19 mouse cellular contexts compared by ENCODE assay signal in genomic region chr6:71133559-71133958, GRCm38 (mm10). TPM values are rescaled to one million over a fixed set of nuclear protein-coding genes. Genes with fewer than 3 reads are reported as not detected.
A peak's percentile ranks its signal among the peaks of the same experiment; 100 is the strongest.
DNase-seq lines count a peak whose midpoint lies in the region; TF ChIP-seq lines count a peak whose summit lies in the region.
"Had no signal": no experiment of that assay in that cellular context is flagged by ENCODE, and none has a peak within 500 bp of the region (broad histone marks: within the 10 kb centered on the region; RNA-seq: fewer than 3 reads in every experiment).

No protein-coding gene starts in this region.

- no peak overlapping the region for H3K27ac ChIP-seq in kidney, adult 2 months (ENCODE audit: insufficient read depth, low read depth, low read length)
- H3K27ac ChIP-seq: embryonic facial prominence, embryonic 13.5 days; embryonic facial prominence, embryonic 15.5 days; forebrain, embryonic 10.5 days; forebrain, embryonic 12.5 days had no signal

- TF ChIP-seq CTCF in kidney, adult 2 months (conservative IDR thresholded peaks at IDR 0.05; ENCODE audit: insufficient read depth, insufficient read length, low read depth, low read length): no peak

- WGBS in kidney, adult 2 months: 58% methylated on average over 11 of the region's 11 CpGs

- DNase-seq in kidney, adult 2 months: peak; percentile 55
- DNase-seq in kidney, postnatal 14 days: no peak
- peak; percentile 31 to 73 for DNase-seq in kidney, postnatal 25 days
- no peak for DNase-seq in kidney, adult 8-10 months
- DNase-seq: adrenal gland, adult 2 months; adrenal gland, postnatal 10 days; adrenal gland, postnatal 25 days; cerebellum, adult 11 months; cerebellum, adult 18-20 months; cerebellum, adult 8-10 months; cerebellum, adult 9-11 months; cerebellum, postnatal 36 days; embryo, embryonic 11 days had no signal

- no peaks in the 10 kb centered on the region for H3K27me3 ChIP-seq in kidney, adult 2 months (replicated peaks; ENCODE audit: control insufficient read depth, insufficient read depth, low read length)
- H3K27me3 ChIP-seq: embryonic facial prominence, embryonic 13.5 days; embryonic facial prominence, embryonic 15.5 days; forebrain, embryonic 12.5 days had no signal

- no peak overlapping the region for H3K4me3 ChIP-seq in kidney, adult 2 months (ENCODE audit: insufficient read depth, low read depth, low read length)
- H3K4me3 ChIP-seq: embryonic facial prominence, embryonic 13.5 days; embryonic facial prominence, embryonic 15.5 days; erythroblast, embryonic 14.5 days; forebrain, embryonic 10.5 days; forebrain, embryonic 12.5 days had no signal

- peaks cover 16% of the 10 kb centered on the region for H3K4me1 ChIP-seq in kidney, adult 2 months (ENCODE audit: control insufficient read depth, insufficient read depth, low read length)
- H3K4me1 ChIP-seq: embryonic facial prominence, embryonic 13.5 days; embryonic facial prominence, embryonic 15.5 days; forebrain, embryonic 10.5 days; forebrain, embryonic 12.5 days had no signal

- H3K36me3 ChIP-seq in kidney, adult 2 months (ENCODE audit: control insufficient read depth, insufficient read depth, low read length): peaks cover 2% of the 10 kb centered on the region; the same call in 1 of the 2 replicates
- H3K36me3 ChIP-seq: embryonic facial prominence, embryonic 13.5 days; embryonic facial prominence, embryonic 15.5 days; forebrain, embryonic 10.5 days; forebrain, embryonic 12.5 days had no signal

- TF ChIP-seq POLR2A in kidney, adult 2 months (IDR thresholded peaks at IDR 0.05; ENCODE audit: low read depth, low read length): no peak

RNA-seq across cellular contexts. Expression of gene Thnsl2, which starts 10.7 kb away (rescaled TPM):
- 251 and 265 TPM in 2 replicates for polyA plus RNA-seq in kidney, adult 2 months (2012; rRNA removed)
- polyA plus RNA-seq: C2C12; erythroblast, embryonic 14.5 days had no signal

Comparison
In these comparisons a context has a peak if more than half of its experiments do, and no peak if none do; other contexts are left out.
1. DNase-seq: peak in kidney, adult 2 months (single experiment) and kidney, postnatal 25 days (2 of 2); none in kidney, postnatal 14 days (single experiment) and kidney, adult 8-10 months (0 of 2).